Mouse (Mus musculus) testis, postnatal 14 days (tissue): ENCODE measurements at regions not wholly inside any gene's neighbourhood (a gene's known extent, or its start where the extent isn't known, plus 50 kb on each side); places are given as distances from the start of the nearest gene placed in this dataset.

Experiments used
- DNase-seq: peaks from one replicate; pipeline ENCODE4 v3.0.0; 2021; ENCODE audit warnings: low spot score

DNA sequence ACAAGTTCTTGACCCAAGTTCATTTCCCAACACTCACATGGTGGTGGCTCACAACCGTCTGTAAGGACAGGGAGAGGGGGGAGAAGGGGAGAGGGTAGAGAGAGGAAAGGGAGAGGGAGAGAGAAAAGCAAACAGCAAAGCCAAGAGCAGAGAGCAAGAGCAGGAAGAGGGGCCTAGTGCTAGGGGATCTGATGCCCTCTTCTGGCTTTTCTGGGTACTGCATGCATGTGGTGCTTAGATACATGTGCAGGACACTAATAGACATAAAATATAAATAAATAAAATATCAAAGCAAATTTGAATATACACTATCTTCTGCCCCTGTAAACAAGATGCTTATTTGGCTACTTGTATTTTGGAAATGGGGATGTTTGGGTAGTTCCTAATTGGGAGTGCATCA is 91.2 kb downstream of the Rnf138rt1 start:
- DNase-seq: peak; percentile 3
